Mouse (Mus musculus): Measurements from ENCODE around the gene Ppp1r9a.

- no peak for TF ChIP-seq POLR2A (IDR thresholded peaks at IDR 0.05; ENCODE audit: insufficient read depth, low read length)
- no peak for TF ChIP-seq CTCF (IDR thresholded peaks at IDR 0.05; ENCODE audit: low read depth, low read length)
- TF ChIP-seq EP300 (IDR thresholded peaks at IDR 0.05; ENCODE audit: insufficient read depth, low read depth, low read length) = no peak
Measured at GRCm38 (mm10) chr6:4998929-4999328, 96.2 kb downstream of the Ppp1r9a start.

All from ES-Bruce4 (cell line).